Mouse (Mus musculus) macrophage (primary cell): ENCODE measurements around the gene Psmc3ip. TPM values are rescaled to one million over a fixed set of nuclear protein-coding genes. Genes with fewer than 3 reads are reported as not detected.
A peak's percentile ranks its signal among the peaks of the same experiment; 100 is the strongest.

Source experiments
- H3K27ac ChIP-seq: fragments of 350-480 bp; formaldehyde crosslinking; 2 replicates; pipeline ENCODE4 v1.9.0; 2021
- H3K36me3 ChIP-seq: fragments of 350-480 bp; formaldehyde crosslinking; 2 replicates; pipeline ENCODE4 v1.9.0; 2021; ENCODE audit errors: inconsistent target
- H3K4me3 ChIP-seq: fragments of 350-480 bp; formaldehyde crosslinking; 2 replicates; pipeline ENCODE4 v1.9.0; 2021; ENCODE audit errors: inconsistent target
- H3K79me2 ChIP-seq: fragments of 350-480 bp; formaldehyde crosslinking; 2 replicates; pipeline ENCODE4 v1.9.0; 2021; ENCODE audit errors: inconsistent target
- WGBS: methylation state at CpG from one replicate; pipeline ENCODE4 v1.1.7; 2026; ENCODE audit warnings: inconsistent platforms; ENCODE audit not compliant: missing documents; 5-methylcytosine and 5-hydroxymethylcytosine counted together
- polyA plus RNA-seq: library from polyadenylated mRNA; stranded (reverse); fragments of 250-400 nt; gene quantifications from 3 replicates; pipeline ENCODE4 v1.2.4, GENCODE M21; 2018; ENCODE audit warnings: inconsistent platforms
- total RNA-seq, 78 experiments: library from RNA; depleted of rRNA; stranded (reverse); fragments of 250-400 nt; gene quantifications; 1 replicate in 9 of 78; 2 replicates in 24 of 78; 3 replicates in 43 of 78; 4 replicates in 2 of 78; pipeline ENCODE4 v1.2.4; 2018; ENCODE audit warnings: inconsistent platforms in 56 of 78

Gene Psmc3ip
- total RNA-seq (2018; cell fraction: chromatin; rRNA removed), result 1 to 10 TPM in 19 of 26 experiments, under 1 TPM in 5, not detected in 2; 0.49 to 4.5 (median 2.4) TPM
- total RNA-seq (2018; cell fraction: cytosol; rRNA removed), result 1 to 10 TPM in 22 of 26 experiments, under 1 TPM in 4; 0.62 to 3.1 (median 1.5) TPM
- total RNA-seq (2018; cell fraction: nucleus; rRNA removed), result 1 to 10 TPM in 11 of 26 experiments, under 1 TPM in 11, not detected in 4; 0.49 to 9.9 (median 1.0) TPM
- 0.90 to 14.7 TPM (median 3.7 TPM) in 3 replicates for polyA plus RNA-seq

- under 1% methylated on average over 41 of the region's 43 CpGs for WGBS
- Histone ChIP-seq H3K36me3 (peaks cover 52% of the 10 kb centered on the region), H3K79me2 (no peaks in the 10 kb centered on the region)
Measured at GRCm38 (mm10) chr11:101095314-101096024, at the start of gene Psmc3ip. Gene Psmc3ip (minus strand): TSS chr11:101095436.

GRCm38 (mm10) chr11:101143338-101144225 lies 48.3 kb upstream of the Psmc3ip start:
- 0% methylated on average over 15 of the region's 19 CpGs for WGBS
- Histone ChIP-seq H3K27ac (0 out of 2 replicates have a peak overlapping the region, but pooled peaks have one; percentile 22), H3K4me3 (peak overlapping the region; percentile 24), H3K36me3 (no peaks in the 10 kb centered on the region), H3K79me2 (no peaks in the 10 kb centered on the region)

More at GRCm38 (mm10) chr11:101095314-101096024, at the start of gene Psmc3ip:
- H3K27ac ChIP-seq, result peak within 1 kb of the TSS; percentile 86
- peak within 1 kb of the TSS; percentile 77 for H3K4me3 ChIP-seq

- Histone ChIP-seq H3K36me3 (no peaks in the 10 kb centered on the region), H3K27ac (no peak overlapping the region), H3K79me2 (no peaks in the 10 kb centered on the region), H3K4me3 (no peak overlapping the region)
- WGBS, result 92% methylated on average over 10 of the region's 10 CpGs
Measured at GRCm38 (mm10) chr11:101142215-101142967, 47.2 kb upstream of the Psmc3ip start.

GRCm38 (mm10) chr11:101141088-101141487 lies 45.9 kb upstream of the Psmc3ip start:
- Histone ChIP-seq H3K27ac (no peak overlapping the region), H3K79me2 (no peaks in the 10 kb centered on the region), H3K4me3 (no peak overlapping the region), H3K36me3 (no peaks in the 10 kb centered on the region)
- WGBS, result 91% methylated on average over 4 of the region's 8 CpGs

- Histone ChIP-seq H3K4me3 (no peak overlapping the region), H3K79me2 (no peaks in the 10 kb centered on the region), H3K36me3 (no peaks in the 10 kb centered on the region), H3K27ac (no peak overlapping the region)
- WGBS, result 19% methylated on average over 18 of the region's 27 CpGs
Measured at GRCm38 (mm10) chr11:101140164-101140819, 45.1 kb upstream of the Psmc3ip start.

- no peaks in the 10 kb centered on the region for H3K79me2 ChIP-seq
- no peak overlapping the region for H3K4me3 ChIP-seq
- H3K27ac ChIP-seq, result no peak overlapping the region
- 17% methylated on average over 12 of the region's 15 CpGs for WGBS
- no peaks in the 10 kb centered on the region for H3K36me3 ChIP-seq
Measured at GRCm38 (mm10) chr11:101138536-101139181, 43.4 kb upstream of the Psmc3ip start.

GRCm38 (mm10) chr11:101137000-101137399 lies 41.8 kb upstream of the Psmc3ip start:
- H3K36me3 ChIP-seq, result no peaks in the 10 kb centered on the region
- H3K79me2 ChIP-seq, result no peaks in the 10 kb centered on the region
- WGBS, result 93% methylated on average over 7 of the region's 7 CpGs
- H3K27ac ChIP-seq, result no peak overlapping the region
- no peak overlapping the region for H3K4me3 ChIP-seq

- H3K36me3 ChIP-seq, result no peaks in the 10 kb centered on the region
- no peak overlapping the region for H3K27ac ChIP-seq
- H3K4me3 ChIP-seq, result no peak overlapping the region
- 93% methylated on average over 13 of the region's 13 CpGs for WGBS
- no peaks in the 10 kb centered on the region for H3K79me2 ChIP-seq
Measured at GRCm38 (mm10) chr11:101134217-101134865, 39.1 kb upstream of the Psmc3ip start.

- H3K4me3 ChIP-seq, result no peak overlapping the region
- H3K79me2 ChIP-seq, result no peaks in the 10 kb centered on the region
- H3K27ac ChIP-seq, result no peak overlapping the region
- 33% methylated on average over 10 of the region's 12 CpGs for WGBS
- H3K36me3 ChIP-seq, result no peaks in the 10 kb centered on the region
Measured at GRCm38 (mm10) chr11:101133037-101133436, 37.8 kb upstream of the Psmc3ip start.

GRCm38 (mm10) chr11:101131701-101132100 lies 36.5 kb upstream of the Psmc3ip start:
- Histone ChIP-seq H3K79me2 (no peaks in the 10 kb centered on the region), H3K4me3 (no peak overlapping the region), H3K27ac (no peak overlapping the region), H3K36me3 (no peaks in the 10 kb centered on the region)
- WGBS, result 88% methylated on average over 6 of the region's 6 CpGs

- 93% methylated on average over 2 of the region's 2 CpGs for WGBS
- no peaks in the 10 kb centered on the region for H3K79me2 ChIP-seq
- no peak overlapping the region for H3K4me3 ChIP-seq
- H3K27ac ChIP-seq, result no peak overlapping the region
- peaks cover 5% of the 10 kb centered on the region; the same call in 1 of the 2 replicates for H3K36me3 ChIP-seq
Measured at GRCm38 (mm10) chr11:101131187-101131586, 36.0 kb upstream of the Psmc3ip start.

- Histone ChIP-seq H3K79me2 (no peaks in the 10 kb centered on the region), H3K36me3 (peaks cover 14% of the 10 kb centered on the region; the same call in 1 of the 2 replicates), H3K4me3 (no peak overlapping the region), H3K27ac (no peak overlapping the region)
- 65% methylated on average over 17 of the region's 18 CpGs for WGBS
Measured at GRCm38 (mm10) chr11:101130056-101130756, 35.0 kb upstream of the Psmc3ip start.
